Mouse (Mus musculus): ENCODE results near the gene Rab4a. TPM values are rescaled to one million over a fixed set of nuclear protein-coding genes. Genes with fewer than 3 reads are reported as not detected.

Gene Rab4a
- polyA plus RNA-seq, 1 experiment from 2014 or later: 38.3 TPM

DNA sequence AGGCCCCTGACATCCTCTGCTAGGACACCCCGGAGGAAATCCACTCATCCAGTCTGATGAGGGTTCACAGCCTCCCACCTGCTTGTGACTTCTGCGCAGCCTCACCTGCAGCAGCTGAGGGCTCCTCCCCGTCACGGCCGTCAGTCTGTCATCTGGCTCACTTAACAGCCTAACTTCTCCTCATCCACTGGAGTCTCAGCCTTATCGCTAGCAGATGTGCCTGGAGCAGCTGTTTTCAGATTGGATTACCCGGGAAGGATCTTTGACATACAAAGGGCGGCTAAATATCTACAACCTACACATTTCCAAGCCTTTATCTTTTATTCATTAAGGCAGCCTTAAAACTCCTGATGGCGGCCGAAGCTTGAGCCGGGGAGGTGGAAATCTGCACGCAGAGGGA lies 32.3 kb upstream of the Rab4a start:
- no peak for ATAC-seq
- no peak overlapping the region for H3K4me2 ChIP-seq
- peaks cover 21% of the 10 kb centered on the region for H3K27me3 ChIP-seq (replicated peaks)
- no peak overlapping the region for H3K4me3 ChIP-seq
- no peak overlapping the region for H3K27ac ChIP-seq
- 45% methylated on average over 12 of the region's 12 CpGs for WGBS (ENCODE audit: insufficient replicate concordance)
- no peaks in the 10 kb centered on the region for H3K4me1 ChIP-seq
- H3K36me3 ChIP-seq: no peaks in the 10 kb centered on the region
- no peaks in the 10 kb centered on the region for H3K9me3 ChIP-seq (replicated peaks)
- no peak overlapping the region for H3K9ac ChIP-seq

DNA sequence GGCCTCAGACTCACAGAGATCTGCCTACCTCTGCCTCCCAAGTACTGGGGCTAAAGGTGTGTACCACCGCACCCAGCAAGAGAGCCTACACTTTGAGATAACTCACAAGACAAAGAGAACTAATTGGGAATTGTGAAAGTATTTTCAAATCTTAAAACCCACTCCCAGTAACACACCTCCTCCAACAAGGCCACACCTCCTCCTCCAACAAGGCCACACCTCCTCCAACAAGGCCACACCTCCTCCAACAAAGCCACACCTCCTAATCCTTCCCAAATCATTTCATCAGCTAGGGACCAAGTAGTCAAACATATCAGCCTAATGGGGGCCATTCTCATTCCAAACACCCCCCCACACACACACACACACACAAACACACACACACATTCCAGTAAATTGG lies 31.3 kb upstream of the Rab4a start:
- Histone ChIP-seq H3K9me3 (replicated peaks) (no peaks in the 10 kb centered on the region), H3K27ac (no peak overlapping the region), H3K27me3 (replicated peaks) (peaks cover 24% of the 10 kb centered on the region), H3K36me3 (no peaks in the 10 kb centered on the region), H3K4me2 (no peak overlapping the region), H3K9ac (no peak overlapping the region), H3K4me3 (no peak overlapping the region), H3K4me1 (no peaks in the 10 kb centered on the region)
- WGBS (ENCODE audit: insufficient replicate concordance): 95% methylated on average over 1 of the region's 1 CpGs
- ATAC-seq: no peak

GRCm38 (mm10) chr8:123777319-123777718 lies 28.5 kb upstream of the Rab4a start:
- H3K4me3 ChIP-seq: no peak overlapping the region
- H3K27ac ChIP-seq: no peak overlapping the region
- H3K36me3 ChIP-seq: no peaks in the 10 kb centered on the region
- no peaks in the 10 kb centered on the region for H3K9me3 ChIP-seq (replicated peaks)
- no peak overlapping the region for H3K4me2 ChIP-seq
- H3K9ac ChIP-seq: no peak overlapping the region
- WGBS (ENCODE audit: insufficient replicate concordance): 46% methylated on average over 7 of the region's 7 CpGs
- ATAC-seq: no peak
- peaks cover 43% of the 10 kb centered on the region for H3K27me3 ChIP-seq (replicated peaks)
- H3K4me1 ChIP-seq: peaks cover 8% of the 10 kb centered on the region; the same call in 1 of the 2 replicates

- Histone ChIP-seq H3K4me1 (peaks cover 17% of the 10 kb centered on the region), H3K9ac (no peak overlapping the region), H3K36me3 (no peaks in the 10 kb centered on the region), H3K4me3 (no peak overlapping the region), H3K4me2 (no peak overlapping the region), H3K9me3 (replicated peaks) (no peaks in the 10 kb centered on the region), H3K27ac (no peak overlapping the region), H3K27me3 (replicated peaks) (peaks cover 49% of the 10 kb centered on the region)
- no peak for ATAC-seq
- WGBS (ENCODE audit: insufficient replicate concordance): 33% methylated on average over 3 of the region's 3 CpGs
Measured at GRCm38 (mm10) chr8:123780471-123780870, 25.3 kb upstream of the Rab4a start.

GRCm38 (mm10) chr8:123781256-123781655 lies 24.5 kb upstream of the Rab4a start:
- ATAC-seq: no peak
- H3K4me2 ChIP-seq: no peak overlapping the region

DNA sequence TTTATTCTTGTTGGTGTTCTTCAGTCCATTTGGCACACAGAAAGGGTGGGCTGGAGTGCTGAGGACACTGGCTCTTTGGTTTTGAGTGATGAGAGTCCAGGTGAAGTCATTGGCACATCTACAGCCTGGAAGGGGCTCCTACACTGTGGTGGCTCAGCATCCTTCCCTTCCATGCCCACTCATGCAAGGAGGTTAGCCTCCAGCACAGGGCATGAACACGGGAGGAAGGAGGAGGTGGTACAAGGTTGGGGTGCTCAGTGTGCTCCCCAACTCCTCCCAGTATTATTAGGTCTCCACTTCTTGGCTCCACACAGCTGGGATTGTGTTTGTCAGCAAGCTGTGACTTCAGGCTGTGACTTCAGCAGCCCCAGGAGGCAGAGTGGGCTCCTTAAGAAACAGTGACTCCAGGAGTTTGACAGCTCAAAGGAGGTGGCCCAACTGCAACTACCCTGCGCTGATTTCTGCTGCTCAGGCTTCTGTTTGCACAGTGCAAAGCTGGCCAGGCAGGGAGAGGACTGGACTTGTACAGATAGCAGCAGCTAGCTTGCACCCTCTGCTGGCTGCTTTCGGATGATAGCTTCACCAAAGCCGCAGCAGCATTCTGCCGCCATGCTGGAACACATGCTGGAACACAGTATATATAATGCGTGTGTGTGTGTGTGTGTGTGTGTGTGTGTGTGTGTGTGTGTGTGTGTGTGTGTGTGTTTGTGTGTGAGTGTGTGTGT lies 22.1 kb upstream of the Rab4a start:
- Histone ChIP-seq H3K4me3 (no peak overlapping the region), H3K27me3 (replicated peaks) (peaks cover 47% of the 10 kb centered on the region), H3K9me3 (replicated peaks) (no peaks in the 10 kb centered on the region), H3K4me2 (no peak overlapping the region), H3K4me1 (peaks cover 26% of the 10 kb centered on the region), H3K36me3 (no peaks in the 10 kb centered on the region), H3K9ac (no peak overlapping the region), H3K27ac (no peak overlapping the region)
- peak; percentile 57; the same call in 1 of the 2 replicates for ATAC-seq
- WGBS (ENCODE audit: insufficient replicate concordance): 9% methylated on average over 6 of the region's 6 CpGs

More at GRCm38 (mm10) chr8:123781256-123781655, 24.5 kb upstream of the Rab4a start:
- H3K36me3 ChIP-seq: no peaks in the 10 kb centered on the region
- H3K4me1 ChIP-seq: peaks cover 17% of the 10 kb centered on the region
- H3K9me3 ChIP-seq (replicated peaks): no peaks in the 10 kb centered on the region
- WGBS (ENCODE audit: insufficient replicate concordance): 56% methylated on average over 8 of the region's 8 CpGs
- no peak overlapping the region for H3K27ac ChIP-seq
- H3K9ac ChIP-seq: no peak overlapping the region
- H3K27me3 ChIP-seq (replicated peaks): peaks cover 52% of the 10 kb centered on the region
- H3K4me3 ChIP-seq: no peak overlapping the region

- no peak overlapping the region for H3K27ac ChIP-seq
- H3K4me1 ChIP-seq: peaks cover 21% of the 10 kb centered on the region
- no peak overlapping the region for H3K9ac ChIP-seq
- H3K27me3 ChIP-seq (replicated peaks): peaks cover 35% of the 10 kb centered on the region
- ATAC-seq: no peak
- 78% methylated on average over 6 of the region's 6 CpGs for WGBS (ENCODE audit: insufficient replicate concordance)
- H3K9me3 ChIP-seq (replicated peaks): no peaks in the 10 kb centered on the region
- no peak overlapping the region for H3K4me3 ChIP-seq
- no peaks in the 10 kb centered on the region for H3K36me3 ChIP-seq
- no peak overlapping the region for H3K4me2 ChIP-seq
Measured at GRCm38 (mm10) chr8:123786166-123786565, 19.6 kb upstream of the Rab4a start.

- Histone ChIP-seq H3K9me3 (replicated peaks) (no peaks in the 10 kb centered on the region), H3K9ac (no peak overlapping the region), H3K27ac (no peak overlapping the region), H3K4me3 (no peak overlapping the region), H3K4me1 (peaks cover 18% of the 10 kb centered on the region), H3K27me3 (replicated peaks) (peaks cover 31% of the 10 kb centered on the region), H3K36me3 (no peaks in the 10 kb centered on the region), H3K4me2 (no peak overlapping the region)
- 46% methylated on average over 6 of the region's 6 CpGs for WGBS (ENCODE audit: insufficient replicate concordance)
- ATAC-seq: no peak
Measured at GRCm38 (mm10) chr8:123786644-123787043, 19.1 kb upstream of the Rab4a start.

GRCm38 (mm10) chr8:123787254-123787897 lies 18.4 kb upstream of the Rab4a start:
- Histone ChIP-seq H3K27ac (no peak overlapping the region), H3K27me3 (replicated peaks) (peaks cover 26% of the 10 kb centered on the region), H3K4me1 (peaks cover 18% of the 10 kb centered on the region), H3K4me2 (peak overlapping the region; percentile 57), H3K36me3 (no peaks in the 10 kb centered on the region), H3K9me3 (replicated peaks) (no peaks in the 10 kb centered on the region), H3K4me3 (peak overlapping the region; percentile 24), H3K9ac (no peak overlapping the region; the same call in 1 of the 2 replicates)
- ATAC-seq: no peak
- WGBS (ENCODE audit: insufficient replicate concordance): 20% methylated on average over 21 of the region's 21 CpGs

- H3K27ac ChIP-seq: no peak overlapping the region
- no peak overlapping the region for H3K4me2 ChIP-seq
- 54% methylated on average over 14 of the region's 14 CpGs for WGBS (ENCODE audit: insufficient replicate concordance)
- ATAC-seq: no peak
- no peak overlapping the region for H3K9ac ChIP-seq
- H3K9me3 ChIP-seq (replicated peaks): no peaks in the 10 kb centered on the region
- H3K27me3 ChIP-seq (replicated peaks): peaks cover 19% of the 10 kb centered on the region; the same call in 1 of the 2 replicates
- no peaks in the 10 kb centered on the region for H3K36me3 ChIP-seq
- peaks cover 17% of the 10 kb centered on the region for H3K4me1 ChIP-seq
- no peak overlapping the region for H3K4me3 ChIP-seq
Measured at GRCm38 (mm10) chr8:123788416-123789170, 17.2 kb upstream of the Rab4a start.

DNA sequence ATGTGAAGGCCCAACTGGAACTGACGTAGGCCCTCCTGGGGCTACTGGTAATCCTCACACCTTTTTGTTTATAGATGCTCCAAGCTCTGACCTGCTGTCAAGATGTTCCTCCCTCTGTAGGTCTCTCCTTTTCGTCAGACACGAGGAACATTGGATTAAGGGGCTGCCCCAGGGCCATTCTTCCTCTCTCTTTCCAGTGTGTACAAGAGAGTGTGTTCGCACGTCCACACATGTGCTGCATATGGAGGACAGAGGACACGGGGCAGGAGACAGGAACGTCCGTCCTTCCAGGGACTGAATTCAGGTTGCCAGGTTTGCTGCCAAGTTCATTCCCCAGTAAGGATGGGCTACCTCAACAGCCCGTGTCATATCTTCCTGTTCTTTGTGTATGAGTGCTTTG lies 16.3 kb upstream of the Rab4a start:
- H3K4me3 ChIP-seq: no peak overlapping the region
- no peaks in the 10 kb centered on the region for H3K36me3 ChIP-seq
- no peak overlapping the region for H3K27ac ChIP-seq
- H3K9me3 ChIP-seq (replicated peaks): no peaks in the 10 kb centered on the region
- peaks cover 9% of the 10 kb centered on the region for H3K4me1 ChIP-seq
- 58% methylated on average over 9 of the region's 9 CpGs for WGBS (ENCODE audit: insufficient replicate concordance)
- H3K4me2 ChIP-seq: no peak overlapping the region
- ATAC-seq: no peak
- H3K27me3 ChIP-seq (replicated peaks): peaks cover 19% of the 10 kb centered on the region; the same call in 1 of the 2 replicates
- H3K9ac ChIP-seq: no peak overlapping the region

GRCm38 (mm10) chr8:123789970-123790369 lies 15.8 kb upstream of the Rab4a start:
- Histone ChIP-seq H3K4me3 (no peak overlapping the region), H3K27me3 (replicated peaks) (peaks cover 19% of the 10 kb centered on the region; the same call in 1 of the 2 replicates), H3K9me3 (replicated peaks) (no peaks in the 10 kb centered on the region), H3K27ac (no peak overlapping the region), H3K4me2 (no peak overlapping the region), H3K4me1 (peaks cover 13% of the 10 kb centered on the region), H3K36me3 (no peaks in the 10 kb centered on the region), H3K9ac (no peak overlapping the region)
- under 1% methylated on average over 4 of the region's 4 CpGs for WGBS (ENCODE audit: insufficient replicate concordance)
- no peak for ATAC-seq
